Mouse (Mus musculus) ES-E14 (cell line): ENCODE measurements around the gene Arhgap19.

Source experiments
- HCFC1 ChIP-seq: IDR thresholded peaks from 2 replicates; pipeline ENCODE4 v1.6.1; 2012; ENCODE audit warnings: low read length, inconsistent platforms, borderline replicate concordance; ENCODE audit not compliant: insufficient read depth
- MAFK ChIP-seq: IDR thresholded peaks from 2 replicates; pipeline ENCODE4 v1.6.1; 2014; ENCODE audit warnings: mild to moderate bottlenecking, low read depth, low read length, inconsistent platforms; ENCODE audit not compliant: insufficient read depth
- ZNF384 ChIP-seq: IDR thresholded peaks from 2 replicates; pipeline ENCODE4 v1.6.1; 2012; ENCODE audit warnings: low read depth, low read length, inconsistent platforms

GRCm38 (mm10) chr19:41828941-41829340 lies 27.1 kb upstream of the Arhgap19 start:
- TF ChIP-seq HCFC1, result no peak
- TF ChIP-seq ZNF384, result no peak
- no peak for TF ChIP-seq MAFK
